In genomic region chr7:79793688-79794087, GRCm38 (mm10) we compare ENCODE assay signal across 9 mouse cellular contexts. TPM values are rescaled to one million over a fixed set of nuclear protein-coding genes. Genes with fewer than 3 reads are reported as not detected.
A peak's percentile ranks its signal among the peaks of the same experiment; 100 is the strongest.
DNase-seq lines count a peak whose midpoint lies in the region; ATAC-seq and TF ChIP-seq lines count a peak whose summit lies in the region.
"Had no signal": no experiment of that assay in that cellular context is flagged by ENCODE, and none has a peak within 500 bp of the region (broad histone marks: within the 10 kb centered on the region; RNA-seq: fewer than 3 reads in every experiment).

Gene Mesp1 (minus strand): TSS chr7:79793788.

- 66% methylated on average over 6 of the region's 6 CpGs for WGBS in heart, embryonic 14.5 days
- 74% methylated on average over 6 of the region's 6 CpGs for WGBS in hindbrain, embryonic 10.5 days
- WGBS in liver, postnatal 0 days (ENCODE audit: insufficient replicate concordance): 68% methylated on average over 6 of the region's 6 CpGs

- H3K9me3 ChIP-seq in heart, embryonic 14.5 days (ENCODE audit: control insufficient read depth, low read length): no peaks in the 10 kb centered on the region
- no peaks in the 10 kb centered on the region for H3K9me3 ChIP-seq in hindbrain, embryonic 10.5 days
- H3K9me3 ChIP-seq in liver, postnatal 0 days (ENCODE audit: low read length): no peaks in the 10 kb centered on the region

- no peak for ATAC-seq in heart, embryonic 14.5 days (ENCODE audit: insufficient number of reproducible peaks, insufficient read depth, low FRiP score, low read depth)
- ATAC-seq in liver, postnatal 0 days: no peak

- TF ChIP-seq CTCF in bone marrow macrophage, adult 2 months (IDR thresholded peaks at IDR 0.05; ENCODE audit: low read depth, low read length): no peak
- no peak for TF ChIP-seq CTCF in liver, postnatal 0 days (IDR thresholded peaks at IDR 0.05; ENCODE audit: low read depth)

- H3K27me3 ChIP-seq in heart, embryonic 14.5 days (ENCODE audit: control insufficient read depth, insufficient read depth, low read length): peaks cover 45% of the 10 kb centered on the region
- H3K27me3 ChIP-seq in hindbrain, embryonic 10.5 days (ENCODE audit: insufficient read depth, poor library complexity, severe bottlenecking): peaks cover 89% of the 10 kb centered on the region
- peaks cover 42% of the 10 kb centered on the region for H3K27me3 ChIP-seq in liver, postnatal 0 days (ENCODE audit: insufficient read depth, low read length)

- peak within 1 kb of the TSS; percentile 39 to 43 for H3K4me3 ChIP-seq in heart, embryonic 14.5 days (ENCODE audit: control insufficient read depth in 1 of 2, insufficient read depth in 1 of 2, low read depth in 1 of 2, low read length in 2 of 2)
- H3K4me3 ChIP-seq in bone marrow macrophage, adult 2 months (ENCODE audit: insufficient read depth, low read length): peak within 1 kb of the TSS; percentile 49
- H3K4me3 ChIP-seq in hindbrain, embryonic 10.5 days: peak within 1 kb of the TSS; percentile 46
- peak within 1 kb of the TSS; percentile 29 for H3K4me3 ChIP-seq in liver, postnatal 0 days (ENCODE audit: low read depth, low read length)

- peak within 1 kb of the TSS; percentile 84 for H3K4me2 ChIP-seq in heart, embryonic 14.5 days (ENCODE audit: low read length)
- H3K4me2 ChIP-seq in liver, postnatal 0 days (ENCODE audit: low read depth, low read length): peak within 1 kb of the TSS; percentile 65

- DNase-seq in heart, postnatal 36 days: no peak
- DNase-seq in hindbrain, embryonic 10.5 days (ENCODE audit: low spot score): no peak
- no peak for DNase-seq in liver, postnatal 0 days
- no peak for DNase-seq in urinary bladder, adult 2 months (ENCODE audit: low spot score)
- no peak for DNase-seq in natural killer cell, adult 2 months (ENCODE audit: low spot score in 2 of 2)
- no peak for DNase-seq in ovary, postnatal 10 days (ENCODE audit: low spot score)

- no peak for TF ChIP-seq POLR2A in bone marrow macrophage, adult 2 months (IDR thresholded peaks at IDR 0.05; ENCODE audit: borderline replicate concordance, low read depth, low read length)

- peak within 1 kb of the TSS; percentile 52 for H3K9ac ChIP-seq in heart, embryonic 14.5 days (ENCODE audit: low read length)
- H3K9ac ChIP-seq in liver, postnatal 0 days (replicated peaks): no peak within 1 kb of the TSS

- intact Hi-C loops in heart, postnatal 36 days (cut with DNase I): loop anchor here (10.0 kb wide), 3 partner anchors 201 to 421 kb away; no protein-coding TSS in a partner anchor

- no peak within 1 kb of the TSS for H3K27ac ChIP-seq in heart, embryonic 14.5 days (replicated peaks in 1 of 2; ENCODE audit: control insufficient read depth in 1 of 2, insufficient read depth in 1 of 2, low read depth in 2 of 2, low read length in 2 of 2)
- no peak within 1 kb of the TSS for H3K27ac ChIP-seq in bone marrow macrophage, adult 2 months (ENCODE audit: insufficient read depth, low read depth, low read length)
- H3K27ac ChIP-seq in hindbrain, embryonic 10.5 days: peak within 1 kb of the TSS; percentile 30
- H3K27ac ChIP-seq in liver, postnatal 0 days (ENCODE audit: low read depth): no peak within 1 kb of the TSS

- no peak for TF ChIP-seq EP300 in liver, postnatal 0 days (IDR thresholded peaks at IDR 0.05; ENCODE audit: low read depth)

- no peaks in the 10 kb centered on the region for H3K36me3 ChIP-seq in heart, embryonic 14.5 days (ENCODE audit: control insufficient read depth, insufficient read depth, low read length)
- no peaks in the 10 kb centered on the region for H3K36me3 ChIP-seq in hindbrain, embryonic 10.5 days
- H3K36me3 ChIP-seq in liver, postnatal 0 days (replicated peaks; ENCODE audit: insufficient read depth, low read length): no peaks in the 10 kb centered on the region

- H3K4me1 ChIP-seq in heart, embryonic 14.5 days (ENCODE audit: control insufficient read depth in 2 of 2, insufficient read depth in 2 of 2, low read length in 2 of 2): peaks cover 11 to 17% of the 10 kb centered on the region in 2 experiments; a peak in 3 of 4 replicates
- H3K4me1 ChIP-seq in bone marrow macrophage, adult 2 months (ENCODE audit: control insufficient read depth, insufficient read depth, low read length): no peaks in the 10 kb centered on the region
- peaks cover 44% of the 10 kb centered on the region for H3K4me1 ChIP-seq in hindbrain, embryonic 10.5 days (replicated peaks)
- H3K4me1 ChIP-seq in liver, postnatal 0 days (ENCODE audit: insufficient read depth): peaks cover 13% of the 10 kb centered on the region

RNA-seq across cellular contexts. Expression of gene Mesp1, which starts in this region (rescaled TPM):
- not detected in 2 replicates for polyA plus RNA-seq in heart, embryonic 14.5 days (2014; fragmentation: Nextera tagmentation; extraction: Ambion mirVana)
- total RNA-seq in heart, postnatal 36 days (2021): not detected
- polyA plus RNA-seq in bone marrow macrophage, adult 2 months (2012; ENCODE audit: insufficient read depth, insufficient read length, missing spikeins): not detected in 2 replicates
- 0.12 TPM in 1 of 2 replicates, not detected in the other for polyA plus RNA-seq in hindbrain, embryonic 10.5 days (2016; fragmentation: Nextera tagmentation; extraction: Ambion mirVana)
- not detected in 2 replicates for polyA plus RNA-seq in liver, postnatal 0 days (2015; fragmentation: Nextera tagmentation; extraction: Ambion mirVana)
- polyA plus RNA-seq in urinary bladder, adult 2 months (2012; rRNA removed): 0.08 TPM in 1 of 2 replicates, not detected in the other
- total RNA-seq: layer of hippocampus, adult 8-10 months had no signal
